Mouse (Mus musculus): ENCODE measurements around the gene Fmc1. TPM values are rescaled to one million over a fixed set of nuclear protein-coding genes. Genes with fewer than 3 reads are reported as not detected.

The Fmc1 gene
- polyA plus RNA-seq (2014; fragmentation: Illumina TruSeq; extraction: RNeasy Lipid Tissue Mini Kit (QIAGEN cat#74804); ENCODE audit: low read depth, low replicate concordance), result 1.9 TPM

GRCm38 (mm10) chr6:38533428-38534405 lies at the start of gene Fmc1:
Fmc1 (plus strand) TSS chr6:38533502.

GRCm38 (mm10) chr6:38551062-38551988 lies 18.0 kb downstream of the Fmc1 start, which contains the start of gene Luc7l2:
Luc7l2 (plus strand) TSS chr6:38551334.

Other genes starting within 250 kb of the Fmc1 start
- 0.34 TPM for gene Zc3hav1l, start 234.2 kb upstream of the Fmc1 start, polyA plus RNA-seq (2014; fragmentation: Illumina TruSeq; extraction: RNeasy Lipid Tissue Mini Kit (QIAGEN cat#74804); ENCODE audit: low read depth, low replicate concordance)
- 40.3 TPM for gene Zc3hav1, start 178.9 kb upstream of the Fmc1 start, polyA plus RNA-seq (2014; fragmentation: Illumina TruSeq; extraction: RNeasy Lipid Tissue Mini Kit (QIAGEN cat#74804); ENCODE audit: low read depth, low replicate concordance)
- 0.50 TPM for gene Ttc26, start 152.0 kb upstream of the Fmc1 start, polyA plus RNA-seq (2014; fragmentation: Illumina TruSeq; extraction: RNeasy Lipid Tissue Mini Kit (QIAGEN cat#74804); ENCODE audit: low read depth, low replicate concordance)
- gene Ubn2, start 99.6 kb upstream of the Fmc1 start, polyA plus RNA-seq (2014; fragmentation: Illumina TruSeq; extraction: RNeasy Lipid Tissue Mini Kit (QIAGEN cat#74804); ENCODE audit: low read depth, low replicate concordance), result 10.8 TPM
- 223 TPM for gene Luc7l2, start 17.8 kb downstream of the Fmc1 start, polyA plus RNA-seq (2014; fragmentation: Illumina TruSeq; extraction: RNeasy Lipid Tissue Mini Kit (QIAGEN cat#74804); ENCODE audit: low read depth, low replicate concordance)
- gene Klrg2, start 103.7 kb downstream of the Fmc1 start, polyA plus RNA-seq (2014; fragmentation: Illumina TruSeq; extraction: RNeasy Lipid Tissue Mini Kit (QIAGEN cat#74804); ENCODE audit: low read depth, low replicate concordance), result not detected
- not detected for gene Clec2l, start 129.6 kb downstream of the Fmc1 start, polyA plus RNA-seq (2014; fragmentation: Illumina TruSeq; extraction: RNeasy Lipid Tissue Mini Kit (QIAGEN cat#74804); ENCODE audit: low read depth, low replicate concordance)